ENCODE assay signal across 9 mouse cellular contexts in the genomic region with DNA sequence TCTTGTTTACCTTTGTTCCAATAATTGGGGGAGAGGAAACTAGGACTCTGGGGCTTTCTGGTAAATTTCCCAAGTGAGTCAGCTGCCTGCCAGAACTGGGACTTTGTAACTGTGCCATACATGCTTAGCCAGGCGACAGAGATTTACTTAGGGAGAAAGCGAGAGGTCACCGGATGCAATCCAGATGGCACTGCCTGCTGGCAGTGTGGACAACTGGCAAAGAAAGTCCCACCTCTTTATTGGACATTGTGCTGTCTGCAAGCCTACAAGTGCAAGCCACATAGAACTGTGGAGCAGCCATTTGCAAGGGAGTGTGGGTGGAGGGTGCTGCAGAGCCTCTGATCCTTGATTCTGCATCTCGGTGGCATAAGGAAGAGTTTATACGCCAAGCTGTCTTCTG.
DNase-seq lines count a peak whose midpoint lies in the region; ATAC-seq and TF ChIP-seq lines count a peak whose summit lies in the region.
"Had no signal": no experiment of that assay in that cellular context is flagged by ENCODE, and none has a peak within 500 bp of the region (broad histone marks: within the 10 kb centered on the region; RNA-seq: fewer than 3 reads in every experiment).

No protein-coding gene starts in this region.

- no peak overlapping the region for H3K4me2 ChIP-seq in hindbrain, postnatal 0 days (ENCODE audit: low read depth, low read length)
- H3K4me2 ChIP-seq: lung, embryonic 15.5 days had no signal

- TF ChIP-seq CTCF in hindbrain, postnatal 0 days (IDR thresholded peaks at IDR 0.05; ENCODE audit: low read depth), result no peak

- H3K36me3 ChIP-seq in hindbrain, postnatal 0 days (ENCODE audit: insufficient read depth, low read length), result no peaks in the 10 kb centered on the region
- H3K36me3 ChIP-seq in hindbrain, embryonic 10.5 days, result no peaks in the 10 kb centered on the region
- H3K36me3 ChIP-seq: lung, embryonic 15.5 days had no signal

- H3K4me1 ChIP-seq in hindbrain, postnatal 0 days (ENCODE audit: insufficient read depth, low read length), result no peaks in the 10 kb centered on the region; the same call in 1 of the 2 replicates
- H3K4me1 ChIP-seq in hindbrain, embryonic 10.5 days (replicated peaks), result peaks cover 4% of the 10 kb centered on the region; the same call in 1 of the 2 replicates

- peak; percentile 67; the same call in 1 of the 2 replicates for ATAC-seq in hindbrain, postnatal 0 days

- no peak overlapping the region for H3K27ac ChIP-seq in hindbrain, postnatal 0 days
- no peak overlapping the region for H3K27ac ChIP-seq in hindbrain, embryonic 10.5 days
- H3K27ac ChIP-seq: lung, embryonic 15.5 days had no signal

- H3K9me3 ChIP-seq in hindbrain, postnatal 0 days (ENCODE audit: low read length), result no peaks in the 10 kb centered on the region
- H3K9me3 ChIP-seq in hindbrain, embryonic 10.5 days, result no peaks in the 10 kb centered on the region
- H3K9me3 ChIP-seq: lung, embryonic 15.5 days had no signal

- H3K9ac ChIP-seq in hindbrain, postnatal 0 days (replicated peaks; ENCODE audit: low read length), result no peak overlapping the region
- H3K9ac ChIP-seq: lung, embryonic 15.5 days had no signal

- WGBS in hindbrain, postnatal 0 days, result 36% methylated on average over 5 of the region's 5 CpGs
- 81% methylated on average over 5 of the region's 5 CpGs for WGBS in hindbrain, embryonic 10.5 days

- no peaks in the 10 kb centered on the region for H3K27me3 ChIP-seq in hindbrain, postnatal 0 days (ENCODE audit: insufficient read depth, low read length)
- H3K27me3 ChIP-seq in hindbrain, embryonic 10.5 days (ENCODE audit: insufficient read depth, poor library complexity, severe bottlenecking), result no peaks in the 10 kb centered on the region
- H3K27me3 ChIP-seq: lung, embryonic 15.5 days had no signal

- H3K4me3 ChIP-seq in hindbrain, postnatal 0 days (ENCODE audit: low read length), result no peak overlapping the region
- H3K4me3 ChIP-seq in hindbrain, embryonic 10.5 days, result no peak overlapping the region
- H3K4me3 ChIP-seq: lung, embryonic 15.5 days had no signal

- peak; percentile 70 for DNase-seq in hindbrain, postnatal 0 days (ENCODE audit: low spot score)
- no peak for DNase-seq in hindbrain, embryonic 10.5 days (ENCODE audit: low spot score)
- DNase-seq in cerebellum, adult 18-20 months, result peak; percentile 10 to 12
- peak; percentile 36 for DNase-seq in layer of hippocampus, adult 11-12 months (ENCODE audit: low spot score)
- peak; percentile 52 for DNase-seq in right cerebral cortex, adult 18-20 months
- no peak for DNase-seq in urinary bladder, postnatal 4 days (ENCODE audit: low spot score in 2 of 2)
- DNase-seq in heart, adult 9 months (ENCODE audit: low spot score in 2 of 2), result no peak
- no peak for DNase-seq in embryo, embryonic 10 days (ENCODE audit: low spot score)

Comparison
In these comparisons a context has a peak if more than half of its experiments do, and no peak if none do; other contexts are left out.
1. DNase-seq: peak in hindbrain, postnatal 0 days (single experiment), cerebellum, adult 18-20 months (2 of 2), layer of hippocampus, adult 11-12 months (single experiment) and right cerebral cortex, adult 18-20 months (single experiment); none in hindbrain, embryonic 10.5 days (single experiment), urinary bladder, postnatal 4 days (0 of 2), heart, adult 9 months (0 of 2) and embryo, embryonic 10 days (single experiment).